ENCODE assay signal across 6 mouse cellular contexts in the genomic region with DNA sequence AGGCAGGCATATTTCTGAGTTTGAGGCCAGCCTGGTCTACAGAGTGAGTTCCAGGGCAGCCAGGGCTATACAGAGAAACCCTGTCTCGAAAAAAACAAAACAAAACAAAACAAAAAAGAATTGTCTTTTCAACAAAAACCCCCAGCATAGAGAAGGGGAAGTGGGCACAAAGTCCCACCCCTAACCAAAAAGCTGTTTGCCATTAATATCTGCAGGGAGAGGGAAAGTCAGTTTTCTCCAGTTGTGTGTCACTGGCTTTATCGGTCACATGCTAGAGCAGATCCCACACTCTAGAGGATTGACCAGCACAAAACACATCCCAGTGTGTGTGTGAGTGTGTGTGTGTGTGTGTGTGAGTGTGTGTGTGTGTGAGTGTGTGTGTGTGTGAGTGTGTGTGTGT. TPM values are rescaled to one million over a fixed set of nuclear protein-coding genes. Genes with fewer than 3 reads are reported as not detected.
DNase-seq lines count a peak whose midpoint lies in the region; ATAC-seq and TF ChIP-seq lines count a peak whose summit lies in the region.
"Not testable (repeated sequence)": the region's sequence is repeated elsewhere in the genome, so short reads cannot be mapped to it uniquely, and the experiment has no call there.

No protein-coding gene starts in this region.

- TF ChIP-seq POLR2A in CH12.LX (IDR thresholded peaks at IDR 0.05; ENCODE audit: low read depth, low read length); spleen, adult 2 months (IDR thresholded peaks at IDR 0.05; ENCODE audit: low read depth, low read length): not testable (repeated sequence)

- not testable (repeated sequence) for H3K79me2 ChIP-seq in CH12.LX (replicated peaks; ENCODE audit: control insufficient read depth, extremely low read depth, insufficient read depth, poor library complexity, severe bottlenecking)

- not testable (repeated sequence) for H3K27ac ChIP-seq in CH12.LX (ENCODE audit: insufficient read depth, low read depth)
- peak overlapping the region; percentile 47; the same call in 1 of the 2 replicates for H3K27ac ChIP-seq in spleen, adult 2 months (ENCODE audit: insufficient read depth, low read length)

- H3K36me3 ChIP-seq in CH12.LX (replicated peaks in 1 of 2; ENCODE audit: control insufficient read depth in 1 of 2, insufficient read depth in 1 of 2, low read length in 1 of 2); spleen, adult 2 months (ENCODE audit: control insufficient read depth, insufficient read depth, low read length): not testable (repeated sequence)

- TF ChIP-seq EP300 in CH12.LX (IDR thresholded peaks at IDR 0.05; ENCODE audit: low read length): not testable (repeated sequence)

- not testable (repeated sequence) for H3K9me3 ChIP-seq in CH12.LX (replicated peaks; ENCODE audit: low read length)

- ATAC-seq in common myeloid progenitor, adult 5-6 weeks (replicated peaks; ENCODE audit: low read depth, poor library complexity, severe bottlenecking): peak; percentile 58
- peak; percentile 22; the same call in 1 of the 2 replicates for ATAC-seq in megakaryocyte, adult 5-6 weeks (ENCODE audit: poor library complexity, severe bottlenecking)

- not testable (repeated sequence) for H3K27me3 ChIP-seq in CH12.LX (replicated peaks); spleen, adult 2 months (ENCODE audit: control insufficient read depth, insufficient read depth, low read length)

- not testable (repeated sequence) for TF ChIP-seq CTCF in CH12.LX (conservative IDR thresholded peaks at IDR 0.05 in 1 of 2, IDR thresholded peaks at IDR 0.05 in 1 of 2; ENCODE audit: low read depth in 2 of 2, low read length in 2 of 2); spleen, adult 2 months (IDR thresholded peaks at IDR 0.05; ENCODE audit: extremely low read depth, insufficient read depth, insufficient read length, insufficient replicate concordance)

- not testable (repeated sequence) for H3K9ac ChIP-seq in CH12.LX (ENCODE audit: insufficient read depth, low read depth)

- WGBS in spleen, adult 2 months: 19% methylated on average over 2 of the region's 2 CpGs

- H3K4me3 ChIP-seq in CH12.LX (replicated peaks in 1 of 3; ENCODE audit: low read depth in 2 of 3, low read length in 2 of 3, poor library complexity in 1 of 3); spleen, adult 2 months (ENCODE audit: extremely low read depth, insufficient read depth, insufficient read length): not testable (repeated sequence)

- in situ Hi-C loops in CH12.LX (cut with MboI; ENCODE audit: low pct_ligation_motif_present, low pct_unique_long_range_greater_than_20kb, low sequenced_read_pairs): not testable (repeated sequence)

- not testable (repeated sequence) for TF ChIP-seq RAD21 in CH12.LX (IDR thresholded peaks at IDR 0.05; ENCODE audit: low read depth, low read length)

- H3K4me2 ChIP-seq in CH12.LX (ENCODE audit: insufficient read depth, low read depth, poor library complexity, severe bottlenecking): not testable (repeated sequence)

- peaks cover 2 to 30% of the 10 kb centered on the region in 2 experiments; a peak in 3 of 4 replicates for H3K4me1 ChIP-seq in CH12.LX (ENCODE audit: control insufficient read depth in 1 of 2, insufficient read depth in 2 of 2)
- H3K4me1 ChIP-seq in spleen, adult 2 months (ENCODE audit: control insufficient read depth, insufficient read depth, insufficient read length): peaks cover 15% of the 10 kb centered on the region; the same call in 1 of the 2 replicates

- DNase-seq in A20 (ENCODE audit: low read depth, low spot score) (peak; percentile 37), CH12.LX (ENCODE audit: extremely low read depth) (peak; percentile 14)
- DNase-seq in heart, adult 11 months: peak; percentile 31
- DNase-seq in spleen, adult 2 months (ENCODE audit: low read depth in 1 of 2, low spot score in 2 of 2): not testable (repeated sequence)

- dilution Hi-C loops in CH12.LX (cut with MboI; ENCODE audit: extremely low pct_ligation_motif_present, extremely low pct_unique_long_range_greater_than_20kb, low sequenced_read_pairs): not testable (repeated sequence)

RNA-seq across cellular contexts. Expression of a gene that starts 59.7 kb away (rescaled TPM):
- total RNA-seq in CH12.LX (2012; rRNA removed) (71.0 and 74.2 TPM in 2 replicates), CH12.LX (2014; rRNA removed) (154 and 158 TPM in 2 replicates)
- polyA plus RNA-seq in CH12.LX (2012; ENCODE audit: insufficient read length, low read depth): 101 and 114 TPM in 2 replicates
- total RNA-seq in common myeloid progenitor, adult 5-6 weeks (2017): 93.3 and 101 TPM in 2 replicates
- total RNA-seq in megakaryocyte, adult 5-6 weeks (2015): 142 and 161 TPM in 2 replicates
- total RNA-seq in megakaryocyte, adult 5-6 weeks (2017): 82.5 and 85.9 TPM in 2 replicates
- polyA plus RNA-seq in spleen, adult 2 months (2012; rRNA removed): 13.3 and 16.9 TPM in 2 replicates
